Mouse (Mus musculus) liver, embryonic 11.5 days (tissue): ENCODE results near the gene Blvra. TPM values are rescaled to one million over a fixed set of nuclear protein-coding genes. Genes with fewer than 3 reads are reported as not detected.
"Not testable (repeated sequence)": the region's sequence is repeated elsewhere in the genome, so short reads cannot be mapped to it uniquely, and the experiment has no call there.

Experiments
- ATAC-seq: fragments of 200-750 bp; cut with Nextera tagmentation; replicated peaks from 2 replicates; pipeline ENCODE4 v1.8.0; 2017; ENCODE audit warnings: moderate number of reproducible peaks, mild to moderate bottlenecking, moderate TSS enrichment, moderate library complexity; ENCODE audit not compliant: low FRiP score
- DNase-seq: peaks from one replicate; pipeline ENCODE4 v3.0.0-alpha.2; 2017; ENCODE audit warnings: low spot score
- H3K27ac ChIP-seq: fragments of 300-500 bp; sonication (generic); 2 replicates; pipeline ENCODE4 v1.5.1; 2014; ENCODE audit warnings: mild to moderate bottlenecking, low read depth, low read length, control low read depth
- H3K27me3 ChIP-seq: fragments of 300-500 bp; sonication (generic); replicated peaks from 2 replicates; pipeline ENCODE4 v1.6.1; 2014; ENCODE audit warnings: low read length, mixed read lengths; ENCODE audit not compliant: control insufficient read depth, insufficient read depth
- H3K36me3 ChIP-seq: fragments of 300-500 bp; sonication (generic); 2 replicates; pipeline ENCODE4 v1.6.1; 2014; ENCODE audit warnings: mild to moderate bottlenecking, low read length, moderate library complexity, mixed read lengths; ENCODE audit not compliant: control insufficient read depth, insufficient read depth
- H3K4me1 ChIP-seq: fragments of 300-500 bp; sonication (generic); replicated peaks from 2 replicates; pipeline ENCODE4 v1.6.1; 2014; ENCODE audit warnings: low read length, mixed read lengths; ENCODE audit not compliant: control insufficient read depth, insufficient read depth
- H3K4me2 ChIP-seq: fragments of 300-500 bp; sonication (generic); 2 replicates; pipeline ENCODE4 v1.6.1; 2014; ENCODE audit warnings: mild to moderate bottlenecking, control low read depth, moderate library complexity
- H3K4me3 ChIP-seq: fragments of 300-500 bp; sonication (generic); 2 replicates; pipeline ENCODE4 v1.5.1; 2014; ENCODE audit warnings: low read depth, low read length, control low read depth
- H3K9ac ChIP-seq: fragments of 300-500 bp; sonication (generic); 2 replicates; pipeline ENCODE4 v1.6.1; 2014; ENCODE audit warnings: low read depth, low read length, control low read depth
- H3K9me3 ChIP-seq: fragments of 300-500 bp; sonication (generic); 2 replicates; pipeline ENCODE4 v1.6.1; 2016; ENCODE audit warnings: low read length, inconsistent platforms, mixed read lengths; ENCODE audit not compliant: control insufficient read depth
- WGBS: fragments of 180-500 bp; shearing (Covaris S2); extraction: QIAGEN DNeasy Blood & Tissue Kit; methylation state at CpG from one replicate; pipeline ENCODE4 v1.1.7; 2014; 5-methylcytosine and 5-hydroxymethylcytosine counted together
- polyA plus RNA-seq: library from polyadenylated mRNA; unstranded; fragments of >200 nt; fragmentation: Nextera tagmentation; extraction: Ambion mirVana; gene quantifications from 2 replicates; pipeline ENCODE4 v1.2.1, GENCODE M21; 2014

Blvra gene
- polyA plus RNA-seq, 1 experiment from 2014 or later: 69.6 TPM

DNA sequence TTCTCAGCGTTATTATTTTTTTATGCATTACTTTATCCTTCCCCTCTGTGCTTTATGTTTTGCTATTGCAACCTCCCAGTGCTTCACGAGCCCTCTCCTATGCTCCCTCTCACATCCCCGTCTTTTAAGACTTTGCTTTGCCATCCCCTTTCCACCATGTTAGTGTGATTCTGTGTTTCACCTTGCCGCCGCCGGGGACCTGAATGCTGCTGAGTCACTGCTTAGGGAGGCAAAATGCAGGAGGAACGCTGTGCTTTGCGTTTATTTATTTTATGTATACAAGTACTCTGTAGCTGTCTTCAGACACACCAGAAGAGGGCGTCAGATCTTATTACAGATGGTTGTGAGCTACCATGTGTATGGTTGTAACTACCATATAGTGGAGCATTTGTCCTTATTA is 7.1 kb downstream of the Blvra start:
- Histone ChIP-seq H3K4me3 (no peak overlapping the region), H3K9me3 (no peaks in the 10 kb centered on the region), H3K27me3 (no peaks in the 10 kb centered on the region), H3K4me2 (no peak overlapping the region), H3K4me1 (peaks cover 15% of the 10 kb centered on the region), H3K9ac (no peak overlapping the region), H3K27ac (no peak overlapping the region), H3K36me3 (no peaks in the 10 kb centered on the region)
- DNase-seq: no peak
- 76% methylated on average over 9 of the region's 9 CpGs for WGBS
- no peak for ATAC-seq

DNA sequence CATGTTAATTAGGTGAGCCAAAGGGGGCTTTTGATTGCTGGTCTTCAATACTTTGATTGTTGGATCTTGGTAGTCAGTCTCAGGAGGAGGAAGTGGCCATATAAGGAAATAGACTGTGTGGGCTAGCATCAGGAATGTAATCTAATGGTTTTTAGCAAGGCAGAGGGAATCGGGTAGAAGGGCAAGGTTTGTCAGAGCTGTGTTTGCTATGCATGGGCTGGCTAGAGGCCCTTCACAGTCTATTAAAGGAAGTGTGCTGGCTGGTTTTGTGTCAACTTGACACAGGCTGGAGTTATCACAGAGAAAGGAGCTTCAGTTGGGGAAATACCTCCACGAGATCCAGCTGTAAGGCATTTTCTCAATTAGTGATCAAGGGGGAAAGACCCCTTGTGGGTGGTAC is 8.6 kb downstream of the Blvra start:
- not testable (repeated sequence) for ATAC-seq, H3K27me3 ChIP-seq, H3K9me3 ChIP-seq, H3K27ac ChIP-seq, H3K4me3 ChIP-seq, H3K36me3 ChIP-seq, H3K4me2 ChIP-seq, H3K9ac ChIP-seq, DNase-seq
- WGBS: 44% methylated on average over 2 of the region's 2 CpGs
- peaks cover 15% of the 10 kb centered on the region for H3K4me1 ChIP-seq

DNA sequence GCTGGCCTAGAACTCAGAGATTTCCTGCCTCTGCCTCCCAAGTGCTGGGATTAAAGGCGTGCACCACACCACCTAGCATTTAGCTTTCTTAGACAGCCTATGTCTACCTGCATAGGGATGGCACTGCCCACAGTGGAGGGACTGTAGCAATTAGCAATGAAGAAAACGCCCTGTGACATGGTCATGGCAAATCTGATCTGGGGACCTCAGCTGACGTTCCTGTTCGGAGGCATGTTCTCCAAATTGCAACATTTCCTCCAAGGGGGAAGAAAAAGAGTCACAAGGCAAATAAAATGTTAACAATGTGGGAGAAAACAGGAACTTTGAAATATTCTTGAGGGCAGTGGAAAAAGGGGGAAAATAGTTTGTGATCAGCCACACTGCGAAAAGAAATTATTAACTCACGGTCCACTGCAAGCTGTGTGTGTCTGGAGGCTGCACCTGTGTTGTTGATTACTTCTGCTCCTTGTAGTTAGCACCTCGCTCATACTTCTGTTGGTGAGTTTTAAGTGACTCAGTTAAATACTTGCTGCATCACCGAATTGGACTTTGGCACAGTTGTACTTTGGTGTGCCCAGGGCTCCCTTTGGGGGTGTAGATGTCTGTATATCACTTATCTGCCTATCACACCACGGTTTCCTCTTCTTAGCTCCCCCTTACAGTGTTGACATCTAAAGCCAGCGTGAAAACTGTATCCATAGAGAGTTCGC is 9.6 kb downstream of the Blvra start:
- ATAC-seq: peak; percentile 37
- 78% methylated on average over 11 of the region's 11 CpGs for WGBS

DNA sequence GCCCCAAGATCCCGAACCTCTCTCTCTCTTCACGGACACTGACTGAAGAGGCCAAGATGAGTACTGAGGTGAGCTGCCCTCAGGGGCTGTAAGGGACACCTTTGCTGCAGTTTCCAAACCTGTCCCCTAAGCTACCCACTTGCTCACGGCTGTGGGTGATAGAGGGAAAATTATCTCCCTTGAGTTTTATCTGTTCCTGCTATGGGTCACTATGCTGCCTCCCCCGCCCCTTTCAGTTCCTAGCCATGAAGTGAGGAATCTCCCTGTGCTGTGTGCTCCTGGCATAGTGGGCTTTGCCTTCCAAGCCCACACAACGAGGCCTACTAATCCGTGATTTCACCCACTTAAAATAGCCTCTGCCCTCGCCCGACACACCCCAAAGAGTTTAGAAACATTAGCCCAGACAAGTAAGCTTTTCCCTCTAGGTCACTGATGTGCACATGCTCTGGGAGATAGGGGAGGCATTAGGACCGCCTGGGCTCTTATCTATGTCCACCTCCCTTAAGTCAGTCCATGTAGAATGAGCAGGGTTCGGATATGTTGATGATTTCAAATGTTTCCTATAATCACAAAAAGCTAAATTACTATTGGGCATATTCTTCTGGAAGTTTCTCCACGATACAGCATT is 10.2 kb downstream of the Blvra start:
- Histone ChIP-seq H3K4me2 (peak overlapping the region; percentile 35; the same call in 1 of the 2 replicates), H3K36me3 (no peaks in the 10 kb centered on the region), H3K9me3 (no peaks in the 10 kb centered on the region), H3K27ac (peak overlapping the region; percentile 47), H3K4me3 (no peak overlapping the region), H3K9ac (no peak overlapping the region), H3K4me1 (peaks cover 15% of the 10 kb centered on the region), H3K27me3 (no peaks in the 10 kb centered on the region)
- DNase-seq: no peak
- ATAC-seq: peak; percentile 90
- 69% methylated on average over 11 of the region's 11 CpGs for WGBS

More for the DNA sequence above, 9.6 kb downstream of the Blvra start:
- Histone ChIP-seq H3K27ac (peak overlapping the region; percentile 47), H3K4me2 (peak overlapping the region; percentile 35; the same call in 1 of the 2 replicates), H3K9ac (no peak overlapping the region), H3K9me3 (no peaks in the 10 kb centered on the region), H3K27me3 (no peaks in the 10 kb centered on the region), H3K4me3 (no peak overlapping the region), H3K36me3 (no peaks in the 10 kb centered on the region), H3K4me1 (peaks cover 15% of the 10 kb centered on the region)
- DNase-seq: no peak

DNA sequence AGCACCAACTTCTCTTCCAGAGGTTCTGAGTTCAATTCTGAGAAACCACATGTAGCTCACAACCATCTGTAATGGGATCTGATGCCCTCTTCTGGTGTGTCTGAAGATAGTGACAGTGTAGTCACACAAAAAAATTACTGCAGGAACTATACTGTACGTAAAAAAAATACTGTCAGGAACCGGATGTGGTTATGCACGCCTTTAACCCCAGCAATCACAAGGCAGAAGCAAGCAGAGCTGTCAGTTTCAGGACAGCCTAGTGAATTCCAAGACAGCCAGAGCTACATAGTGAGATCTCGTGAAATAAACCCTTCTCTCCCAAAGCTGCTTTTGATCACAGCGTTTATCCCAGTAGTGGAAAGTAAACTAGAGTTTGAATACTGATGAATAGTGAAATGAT is 15.8 kb downstream of the Blvra start:
- no peak for ATAC-seq
- Histone ChIP-seq H3K27me3 (no peaks in the 10 kb centered on the region), H3K4me3 (no peak overlapping the region), H3K4me1 (no peaks in the 10 kb centered on the region; the same call in 1 of the 2 replicates), H3K36me3 (no peaks in the 10 kb centered on the region), H3K27ac (no peak overlapping the region), H3K9ac (no peak overlapping the region), H3K4me2 (no peak overlapping the region), H3K9me3 (no peaks in the 10 kb centered on the region)
- 72% methylated on average over 5 of the region's 5 CpGs for WGBS
- no peak for DNase-seq

DNA sequence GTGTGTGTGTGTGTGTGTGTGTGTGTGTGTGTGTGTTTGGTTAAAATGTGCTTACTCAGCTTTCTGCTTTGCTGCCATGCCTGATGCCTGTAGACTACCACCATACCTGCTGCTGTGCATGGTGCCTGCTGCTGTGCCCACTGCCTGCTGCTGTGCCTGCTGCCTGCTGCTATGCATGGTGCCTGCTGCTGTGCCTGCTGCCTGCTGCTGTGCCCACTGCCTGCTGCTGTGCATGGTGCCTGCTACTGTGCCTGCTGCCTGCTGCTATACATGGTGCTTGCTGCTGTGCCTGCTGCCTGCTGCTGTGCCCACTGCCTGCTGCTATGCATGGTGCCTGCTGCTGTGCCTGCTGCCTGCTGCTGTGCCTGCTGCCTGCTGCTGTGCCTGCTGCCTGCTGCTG is 19.7 kb downstream of the Blvra start:
- not testable (repeated sequence) for H3K9ac ChIP-seq, H3K4me3 ChIP-seq, H3K27me3 ChIP-seq, H3K36me3 ChIP-seq, H3K4me1 ChIP-seq, H3K9me3 ChIP-seq, H3K27ac ChIP-seq, DNase-seq, ATAC-seq, H3K4me2 ChIP-seq

DNA sequence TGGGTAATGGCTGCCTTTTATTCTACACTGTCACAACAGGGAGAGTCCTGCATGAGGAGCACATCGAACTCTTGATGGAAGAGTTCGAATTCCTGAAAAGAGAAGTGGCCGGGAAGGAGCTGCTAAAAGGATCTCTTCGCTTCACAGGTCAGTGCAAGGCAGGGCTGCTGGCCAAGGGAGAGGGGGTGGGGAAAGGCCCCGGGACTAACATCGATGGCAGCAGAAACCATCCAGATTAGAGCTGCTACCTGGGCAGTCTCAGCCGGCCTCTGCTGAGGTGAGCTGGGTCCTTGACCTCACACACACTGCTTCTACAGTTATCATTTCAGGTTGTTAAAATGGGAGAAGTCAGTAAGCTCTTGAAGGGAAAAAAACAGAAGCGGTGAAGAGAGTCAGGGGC is 21.5 kb downstream of the Blvra start:
- no peaks in the 10 kb centered on the region for H3K4me1 ChIP-seq
- DNase-seq (no peak), ATAC-seq (no peak)
- H3K9me3 ChIP-seq: no peaks in the 10 kb centered on the region
- no peaks in the 10 kb centered on the region for H3K36me3 ChIP-seq
- no peak overlapping the region for H3K27ac ChIP-seq
- H3K27me3 ChIP-seq: no peaks in the 10 kb centered on the region
- no peak overlapping the region for H3K4me2 ChIP-seq
- H3K4me3 ChIP-seq: no peak overlapping the region
- H3K9ac ChIP-seq: no peak overlapping the region
- 74% methylated on average over 8 of the region's 8 CpGs for WGBS

DNA sequence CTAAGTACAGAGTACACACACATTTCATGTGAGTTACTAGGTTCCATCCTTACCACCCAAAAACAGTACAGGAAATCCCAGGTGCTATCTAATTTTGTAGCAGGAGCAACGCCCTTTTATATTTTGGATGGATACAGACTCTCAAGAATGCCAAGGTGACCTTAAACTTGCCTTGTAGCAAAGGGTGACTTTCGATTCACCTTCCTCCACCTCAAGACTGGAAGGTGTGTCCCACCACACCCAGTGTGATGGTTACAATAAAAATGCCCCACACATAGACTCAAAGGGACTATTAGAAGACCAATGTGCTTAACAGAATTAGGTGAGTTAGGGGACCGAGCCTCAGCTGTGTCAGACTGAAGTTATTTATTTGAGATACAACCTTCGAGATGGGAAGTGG is 38.5 kb downstream of the Blvra start:
- no peak for DNase-seq
- Histone ChIP-seq H3K4me2 (no peak overlapping the region), H3K4me3 (no peak overlapping the region), H3K27ac (no peak overlapping the region), H3K9me3 (no peaks in the 10 kb centered on the region), H3K9ac (no peak overlapping the region), H3K4me1 (no peaks in the 10 kb centered on the region), H3K36me3 (peaks cover 60% of the 10 kb centered on the region), H3K27me3 (no peaks in the 10 kb centered on the region)
- no peak for ATAC-seq
- WGBS: 93% methylated on average over 4 of the region's 4 CpGs
